Mouse (Mus musculus): ENCODE measurements at regions not wholly inside any gene's neighbourhood (a gene's known extent, or its start where the extent isn't known, plus 50 kb on each side); places are given as distances from the start of the nearest gene placed in this dataset.

DNA sequence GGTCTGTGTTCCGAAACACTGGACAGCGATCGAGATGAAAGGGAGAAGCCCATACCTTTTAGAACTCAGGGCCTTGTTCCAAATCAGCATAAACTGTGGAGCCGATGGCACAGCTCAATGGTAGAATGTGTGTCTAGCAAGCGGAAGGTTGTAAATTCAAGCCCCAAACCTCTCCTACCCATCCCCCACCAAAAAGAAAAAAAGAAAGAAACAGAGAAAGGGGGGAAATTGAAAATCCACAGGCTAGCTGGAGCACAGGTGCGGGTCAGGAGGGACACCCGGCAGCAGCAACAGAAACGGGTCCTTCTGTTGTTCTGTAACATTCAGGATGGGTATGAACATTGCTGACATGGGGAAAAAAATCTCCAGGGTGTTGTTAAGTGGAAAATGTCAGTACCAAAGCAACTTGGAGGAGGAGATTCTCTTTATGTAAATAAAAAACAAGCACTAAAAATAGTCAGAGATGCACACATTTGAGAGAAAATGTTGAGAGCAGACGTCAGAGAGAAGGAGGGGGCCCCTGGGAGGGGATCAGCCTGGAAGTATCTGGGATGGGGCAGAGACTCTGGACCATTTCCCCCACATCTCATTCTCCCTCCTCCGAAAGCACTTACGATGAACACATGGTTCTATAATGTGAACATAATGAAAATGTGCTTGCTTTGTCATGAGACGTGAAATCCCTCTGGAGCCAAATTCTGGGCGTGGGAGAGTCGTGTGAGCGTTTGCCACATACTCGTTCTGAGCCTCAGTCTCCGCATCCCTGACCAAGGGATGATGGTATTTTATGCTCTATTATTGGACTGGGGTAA is 66.8 kb upstream of the Ccnd2 start:
- TF ChIP-seq CTCF (IDR thresholded peaks at IDR 0.05; ENCODE audit: borderline replicate concordance, extremely low read depth, insufficient read depth, insufficient read length) (no peak), POLR2A (IDR thresholded peaks at IDR 0.05; ENCODE audit: borderline replicate concordance, extremely low read depth, insufficient read depth, insufficient read length, poor library complexity, severe bottlenecking) (no peak)
